Mouse (Mus musculus) adipocyte (in vitro differentiated cells): ENCODE measurements around the gene Ncf1.

Source experiments
- DNase-seq: peaks from one replicate; pipeline ENCODE4 v3.0.0-alpha.2; 2016; ENCODE audit warnings: low spot score

Gene Ncf1

GRCm38 (mm10) chr5:134206721-134207120, 22.7 kb downstream of the Ncf1 start:
- no peak for DNase-seq

- no peak for DNase-seq
Measured at GRCm38 (mm10) chr5:134193664-134194063, 35.8 kb downstream of the Ncf1 start.

- no peak for DNase-seq
Measured at GRCm38 (mm10) chr5:134188571-134188970, 40.9 kb downstream of the Ncf1 start.

- DNase-seq, result peak; percentile 70
Measured at GRCm38 (mm10) chr5:134186961-134187731, 42.3 kb downstream of the Ncf1 start.

DNA sequence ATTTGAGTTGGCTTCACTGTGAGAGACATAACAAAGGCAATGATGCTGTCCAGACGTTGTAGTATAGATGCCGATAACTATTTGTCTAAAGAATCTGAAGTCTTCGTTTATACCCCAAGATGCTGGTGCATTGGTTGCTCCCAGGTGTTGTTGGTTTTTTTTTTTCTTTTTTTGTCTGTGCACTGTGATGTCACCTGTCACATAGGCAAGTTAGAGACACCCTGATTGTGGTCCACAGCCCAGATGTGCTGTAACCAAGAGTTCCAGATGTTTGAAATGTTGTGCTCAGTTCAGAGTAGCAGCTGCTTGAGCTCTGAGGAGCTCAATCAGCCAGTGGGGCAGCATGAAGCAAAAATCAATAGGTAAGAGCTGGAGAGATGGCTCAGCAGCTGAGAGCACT, 43.4 kb downstream of the Ncf1 start:
- no peak for DNase-seq

DNA sequence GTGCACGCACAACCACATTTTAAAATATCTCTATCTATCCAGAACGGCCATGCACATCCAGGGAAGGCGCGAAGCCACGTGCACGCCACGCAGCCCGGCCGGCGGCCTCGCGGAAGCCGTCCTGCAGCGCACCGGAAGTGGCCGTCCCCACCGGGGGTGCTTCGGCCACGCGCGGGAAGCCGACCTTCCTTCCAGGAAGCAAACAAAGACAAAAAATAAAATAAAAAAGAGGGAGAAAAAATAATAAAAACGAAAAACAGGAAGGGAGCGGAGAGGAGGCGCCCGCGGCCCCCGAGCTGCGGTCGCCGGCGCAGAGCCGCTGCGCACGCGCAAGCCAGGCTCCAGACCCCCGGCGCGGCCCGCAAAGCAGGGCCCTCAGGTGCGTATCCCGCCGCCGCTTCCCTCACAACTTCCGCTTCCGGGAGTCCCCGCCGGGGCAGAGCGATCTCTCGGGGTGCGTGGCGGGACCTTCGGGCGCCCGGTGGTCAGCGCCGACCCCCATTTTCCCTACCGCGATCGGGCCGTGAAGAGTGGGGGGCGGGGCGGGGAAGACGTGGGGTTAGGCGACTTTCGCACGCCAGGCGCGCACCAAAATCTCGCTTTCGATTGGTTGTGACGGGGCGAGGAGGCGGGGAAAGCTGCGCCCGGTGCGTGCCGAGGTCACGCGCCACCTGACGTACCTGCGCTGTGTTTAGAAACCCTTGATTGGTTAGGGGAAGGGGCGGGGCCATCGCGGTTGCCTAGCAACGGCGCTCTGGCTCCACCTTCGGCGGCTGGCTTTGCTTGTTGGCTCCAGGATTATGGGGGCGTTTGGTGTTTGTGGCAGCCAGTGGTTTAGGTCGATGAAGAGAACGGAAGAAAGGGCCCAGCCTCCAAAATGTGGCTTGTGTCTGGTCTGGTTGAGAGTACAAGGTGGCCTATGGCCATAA, 45.3 kb downstream of the Ncf1 start, which contains the start of gene Gtf2ird2:
TSS of gene Gtf2ird2 (plus strand) at position 140 of the 929 bp plus-strand sequence.
- peak; percentile 98 for DNase-seq

- DNase-seq, result no peak
Measured at GRCm38 (mm10) chr5:134183162-134183561, 46.3 kb downstream of the Ncf1 start.

GRCm38 (mm10) chr5:134182735-134183134, 46.7 kb downstream of the Ncf1 start:
- peak; percentile 89 for DNase-seq

DNA sequence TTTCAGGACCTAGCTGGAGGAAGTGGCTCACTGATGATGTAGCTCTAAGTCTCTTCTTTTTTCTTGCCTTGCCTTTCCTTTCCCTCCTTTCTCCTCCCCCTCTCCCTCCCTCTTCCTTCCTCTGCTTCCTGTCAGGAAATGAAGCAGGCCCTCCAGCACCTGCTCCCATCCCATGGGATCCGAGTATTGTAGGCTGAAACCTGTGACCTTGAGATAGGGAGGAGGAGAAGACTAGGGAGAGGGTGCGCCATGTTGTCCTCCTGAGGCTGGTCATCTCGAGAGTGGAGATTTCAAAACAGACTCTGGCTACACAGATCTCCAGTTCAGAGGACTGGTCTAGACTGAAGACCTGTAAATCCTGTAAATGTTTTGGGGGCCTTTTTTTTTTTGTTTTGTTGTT, 47.3 kb downstream of the Ncf1 start:
- DNase-seq, result peak; percentile 26

DNA sequence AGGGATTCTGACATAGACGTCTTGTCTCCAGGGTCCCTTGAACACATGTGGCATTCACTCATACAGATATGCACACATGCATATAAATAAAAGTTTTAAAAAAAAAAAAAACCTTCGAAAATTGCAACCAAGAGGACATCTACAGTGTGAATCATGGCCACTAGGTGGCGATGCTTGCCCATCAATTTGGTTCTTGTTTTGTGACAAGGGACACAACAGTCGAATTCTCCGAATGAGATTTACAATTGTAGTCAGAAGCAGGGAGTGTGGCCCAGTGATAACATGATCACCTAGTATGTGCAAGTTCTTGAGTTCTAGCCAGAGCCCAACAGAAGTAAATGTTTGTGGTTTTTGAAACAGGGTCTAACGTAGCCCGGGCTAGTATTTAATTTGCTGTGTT, 49.6 kb downstream of the Ncf1 start:
- DNase-seq, result peak; percentile 96

DNA sequence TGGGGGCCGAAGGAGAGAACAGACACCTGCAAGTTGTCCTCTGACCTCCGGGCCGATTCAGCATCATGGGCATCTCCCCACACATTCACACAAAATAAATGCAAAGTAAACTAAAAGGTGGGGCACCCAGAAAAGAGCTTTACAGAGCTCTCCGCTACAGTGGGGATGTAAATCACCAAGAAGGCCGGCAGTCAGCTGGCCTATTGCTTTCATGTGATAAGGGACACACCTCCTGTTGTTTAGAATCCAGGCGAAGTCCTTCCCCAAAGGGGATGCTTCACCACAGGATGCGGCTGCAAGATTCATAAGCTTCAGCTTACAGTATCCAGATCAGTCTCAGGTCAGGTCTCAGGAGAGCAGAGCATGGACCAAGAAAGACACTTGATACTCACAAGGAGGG, 50.9 kb downstream of the Ncf1 start:
- no peak for DNase-seq

DNA sequence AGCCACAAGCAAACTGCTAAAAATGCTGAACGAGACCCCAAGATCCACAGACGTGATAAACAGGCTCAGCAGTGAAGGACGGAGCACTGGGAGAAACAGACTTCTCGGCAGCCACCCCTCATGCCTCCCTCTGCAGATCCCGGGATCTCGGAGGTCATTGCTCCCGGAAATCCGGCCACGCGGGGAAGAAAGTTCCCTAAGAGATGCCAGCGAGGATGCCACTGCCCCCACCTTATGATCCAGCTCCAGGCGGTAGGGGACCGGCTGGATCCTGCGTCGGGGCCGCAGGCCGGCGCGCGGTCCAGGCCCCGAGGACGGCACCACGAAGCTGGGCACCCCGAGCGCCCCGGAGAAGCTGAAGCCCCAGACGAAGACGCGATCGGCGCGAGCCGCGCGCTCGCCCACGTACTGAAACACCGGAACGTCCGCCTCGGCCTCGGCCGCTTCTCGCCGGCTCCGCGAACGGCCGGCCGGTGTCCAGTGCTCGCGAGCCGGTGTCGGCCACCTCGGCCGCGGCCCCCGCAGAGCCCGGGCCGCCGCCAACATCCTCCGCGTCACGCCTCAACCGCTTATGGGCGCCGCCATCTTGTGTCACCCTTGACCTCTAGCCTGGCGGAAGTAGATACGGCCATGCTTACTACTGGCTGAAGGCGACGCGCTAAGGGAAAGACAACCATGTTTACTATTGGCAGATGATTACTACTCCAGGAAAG, 53.1 kb downstream of the Ncf1 start, which contains the start of gene Rcc1l:
TSS of gene Rcc1l (minus strand) at position 606 of the 713 bp plus-strand sequence.
- peak; percentile 95 for DNase-seq

GRCm38 (mm10) chr5:134175696-134176095, 53.7 kb downstream of the Ncf1 start:
- DNase-seq, result peak; percentile 22

GRCm38 (mm10) chr5:134173206-134173605, 56.2 kb downstream of the Ncf1 start:
- DNase-seq, result peak; percentile 41

- no peak for DNase-seq
Measured at GRCm38 (mm10) chr5:134170167-134170566, 59.3 kb downstream of the Ncf1 start.
